Mouse (Mus musculus) MEL (cell line): Measurements from ENCODE around the gene 1700001C19Rik. TPM values are rescaled to one million over a fixed set of nuclear protein-coding genes. Genes with fewer than 3 reads are reported as not detected.

Experiments
- DNase-seq: peaks from one replicate; pipeline ENCODE4 v3.0.0; 2011; ENCODE audit warnings: low read depth, low spot score
- H3K27ac ChIP-seq: 2 replicates; pipeline ENCODE4 v1.5.1; 2012; ENCODE audit warnings: low read depth, mild to moderate bottlenecking, control low read depth, low read length, moderate library complexity; ENCODE audit not compliant: control insufficient read depth
- H3K27me3 ChIP-seq, 2 experiments: fragments of 150-350 bp in 1 of 2; sonication (generic) in 1 of 2; 2 replicates each; pipeline ENCODE4 v1.6.1; 2012; ENCODE audit warnings: low read length in 2 of 2, mild to moderate bottlenecking in 2 of 2, improper control_type of control experiment in 1 of 2, moderate library complexity in 1 of 2; ENCODE audit not compliant: insufficient read depth in 2 of 2, control insufficient read depth in 1 of 2
- H3K36me3 ChIP-seq, 2 experiments: 2 replicates each; pipeline ENCODE4 v1.6.1; 2012 to 2014; ENCODE audit warnings: low read length in 2 of 2, improper control_type of control experiment in 1 of 2, inconsistent platforms in 1 of 2, mild to moderate bottlenecking in 1 of 2; ENCODE audit not compliant: insufficient read depth in 2 of 2, control insufficient read depth in 1 of 2
- H3K4me1 ChIP-seq, 2 experiments: fragments of 150-350 bp in 1 of 2; sonication (generic) in 1 of 2; 2 replicates each; pipeline ENCODE4 v1.6.1; 2012; ENCODE audit warnings: low read length in 2 of 2, improper control_type of control experiment in 1 of 2, mild to moderate bottlenecking in 1 of 2; ENCODE audit not compliant: insufficient read depth in 2 of 2, control insufficient read depth in 1 of 2
- H3K4me3 ChIP-seq, 2 experiments: fragments of 150-350 bp in 1 of 2; sonication (generic) in 1 of 2; 2 replicates each; pipeline ENCODE4 v1.5.1; 2012; ENCODE audit warnings: low read depth in 2 of 2, low read length in 2 of 2, mild to moderate bottlenecking in 2 of 2, moderate library complexity in 2 of 2, control low read depth in 1 of 2, improper control_type of control experiment in 1 of 2; ENCODE audit not compliant: control insufficient read depth in 1 of 2, insufficient read depth in 1 of 2
- H3K79me2 ChIP-seq: 2 replicates; pipeline ENCODE4 v1.6.1; 2012; ENCODE audit warnings: mild to moderate bottlenecking, low read length, moderate library complexity; ENCODE audit not compliant: control insufficient read depth, poor library complexity, insufficient read depth
- H3K9ac ChIP-seq: 2 replicates; pipeline ENCODE4 v1.6.1; 2012; ENCODE audit warnings: low read depth, mild to moderate bottlenecking, control low read depth, low read length, moderate library complexity; ENCODE audit not compliant: control insufficient read depth, poor library complexity, severe bottlenecking
- H3K9me3 ChIP-seq: fragments of 150-350 bp; sonication (generic); replicated peaks from 2 replicates; pipeline ENCODE4 v1.6.1; 2012; ENCODE audit warnings: mild to moderate bottlenecking, low read length, improper control_type of control experiment, moderate library complexity; ENCODE audit not compliant: insufficient read depth
- CHD2 ChIP-seq: IDR thresholded peaks from 2 replicates; pipeline ENCODE4 v1.6.1; 2011; ENCODE audit warnings: low read length, improper control_type of control experiment
- CTCF ChIP-seq, 3 experiments: IDR thresholded peaks in 2 of 3; conservative IDR thresholded peaks in 1 of 3; 2 replicates each; pipeline ENCODE4 v1.5.1; 2011 to 2012; ENCODE audit warnings: low read length in 3 of 3, low read depth in 2 of 3, mild to moderate bottlenecking in 2 of 3, improper control_type of control experiment in 1 of 3, inconsistent platforms in 1 of 3, mixed read lengths in 1 of 3, moderate library complexity in 1 of 3; ENCODE audit not compliant: control insufficient read depth in 1 of 3, insufficient read depth in 1 of 3, poor library complexity in 1 of 3, severe bottlenecking in 1 of 3
- E2F4 ChIP-seq: IDR thresholded peaks from 2 replicates; pipeline ENCODE4 v1.6.1; 2011; ENCODE audit warnings: low read depth, low read length, improper control_type of control experiment, borderline replicate concordance
- EP300 ChIP-seq, 2 experiments: IDR thresholded peaks; 2 replicates each; pipeline ENCODE4 v1.6.1; 2011; ENCODE audit warnings: improper control_type of control experiment in 2 of 2, low read length in 2 of 2, low read depth in 1 of 2, mild to moderate bottlenecking in 1 of 2
- ETS1 ChIP-seq: IDR thresholded peaks from 2 replicates; pipeline ENCODE4 v1.6.1; 2012; ENCODE audit warnings: low read depth, mild to moderate bottlenecking, inconsistent platforms, low read length, improper control_type of control experiment, moderate library complexity
- GABPA ChIP-seq: IDR thresholded peaks from 2 replicates; pipeline ENCODE4 v1.6.1; 2012; ENCODE audit warnings: low read depth, mild to moderate bottlenecking, inconsistent platforms, low read length, improper control_type of control experiment, moderate library complexity
- GATA1 ChIP-seq: IDR thresholded peaks from 2 replicates; pipeline ENCODE4 v1.6.1; 2011; ENCODE audit warnings: low read depth, low read length, improper control_type of control experiment
- HCFC1 ChIP-seq: IDR thresholded peaks from 2 replicates; pipeline ENCODE4 v1.6.1; 2012; ENCODE audit warnings: low read depth, mild to moderate bottlenecking, inconsistent platforms, low read length, improper control_type of control experiment, moderate library complexity
- JUND ChIP-seq: IDR thresholded peaks from 2 replicates; pipeline ENCODE4 v1.6.1; 2011; ENCODE audit warnings: low read depth, mild to moderate bottlenecking, improper control_type of control experiment, low read length
- KAT2A ChIP-seq: conservative IDR thresholded peaks from 2 replicates; pipeline ENCODE4 v1.6.1; 2012; ENCODE audit warnings: low read depth, low read length, improper control_type of control experiment, inconsistent platforms
- MAFK ChIP-seq: IDR thresholded peaks from 2 replicates; pipeline ENCODE4 v1.6.1; 2011; ENCODE audit warnings: low read depth, mild to moderate bottlenecking, low read length, improper control_type of control experiment, borderline replicate concordance
- MAX ChIP-seq: IDR thresholded peaks from 2 replicates; pipeline ENCODE4 v1.6.1; 2011; ENCODE audit warnings: low read length, improper control_type of control experiment
- MEF2A ChIP-seq: IDR thresholded peaks from 2 replicates; pipeline ENCODE4 v1.6.1; 2014; ENCODE audit warnings: low read depth, mild to moderate bottlenecking, inconsistent platforms, low read length, improper control_type of control experiment; ENCODE audit not compliant: poor library complexity, insufficient replicate concordance, severe bottlenecking; ENCODE audit errors: extremely low read depth
- NRF1 ChIP-seq: IDR thresholded peaks from 2 replicates; pipeline ENCODE4 v1.6.1; 2014; ENCODE audit warnings: low read depth, mild to moderate bottlenecking, inconsistent platforms, low read length, improper control_type of control experiment, moderate library complexity; ENCODE audit not compliant: poor library complexity, insufficient read depth, severe bottlenecking
- POLR2A ChIP-seq, 2 experiments: IDR thresholded peaks; 2 replicates each; pipeline ENCODE4 v1.6.1; 2011 to 2012; ENCODE audit warnings: low read length in 2 of 2, mild to moderate bottlenecking in 2 of 2, control low read depth in 1 of 2, improper control_type of control experiment in 1 of 2, low read depth in 1 of 2, moderate library complexity in 1 of 2; ENCODE audit not compliant: control insufficient read depth in 1 of 2, insufficient read depth in 1 of 2, poor library complexity in 1 of 2
- POLR2AphosphoS2 ChIP-seq: IDR thresholded peaks from 2 replicates; pipeline ENCODE4 v1.6.1; 2011; ENCODE audit warnings: low read length, improper control_type of control experiment
- RAD21 ChIP-seq: IDR thresholded peaks from 2 replicates; pipeline ENCODE4 v1.6.1; 2011; ENCODE audit warnings: mild to moderate bottlenecking, low read depth, low read length, improper control_type of control experiment
- RCOR1 ChIP-seq: IDR thresholded peaks from 2 replicates; pipeline ENCODE4 v1.6.1; 2012; ENCODE audit warnings: low read depth, mild to moderate bottlenecking, inconsistent platforms, low read length, improper control_type of control experiment
- SIN3A ChIP-seq: IDR thresholded peaks from 2 replicates; pipeline ENCODE4 v1.6.1; 2012; ENCODE audit warnings: low read length, improper control_type of control experiment, inconsistent platforms
- SMC3 ChIP-seq: IDR thresholded peaks from 2 replicates; pipeline ENCODE4 v1.6.1; 2011; ENCODE audit warnings: low read depth, low read length, improper control_type of control experiment
- TAL1 ChIP-seq: IDR thresholded peaks from 2 replicates; pipeline ENCODE4 v1.6.1; 2012; ENCODE audit warnings: mild to moderate bottlenecking, inconsistent platforms, low read length, moderate library complexity, mixed read lengths
- TBP ChIP-seq: IDR thresholded peaks from 2 replicates; pipeline ENCODE4 v1.8.0; 2011; ENCODE audit warnings: low read depth, low read length, improper control_type of control experiment
- TCF12 ChIP-seq: IDR thresholded peaks from 2 replicates; pipeline ENCODE4 v1.6.1; 2014; ENCODE audit warnings: low read depth, mild to moderate bottlenecking, inconsistent platforms, low read length, improper control_type of control experiment, moderate library complexity
- USF1 ChIP-seq: IDR thresholded peaks from 2 replicates; pipeline ENCODE4 v1.6.1; 2014; ENCODE audit warnings: low read depth, mild to moderate bottlenecking, inconsistent platforms, low read length, improper control_type of control experiment, moderate library complexity
- ZKSCAN1 ChIP-seq: IDR thresholded peaks from 2 replicates; pipeline ENCODE4 v1.6.1; 2012; ENCODE audit warnings: low read depth, mild to moderate bottlenecking, inconsistent platforms, low read length, improper control_type of control experiment, moderate library complexity
- ZNF384 ChIP-seq: IDR thresholded peaks from 2 replicates; pipeline ENCODE4 v1.6.1; 2012; ENCODE audit warnings: low read depth, mild to moderate bottlenecking, inconsistent platforms, low read length, improper control_type of control experiment
- polyA plus RNA-seq, 2 experiments: library from polyadenylated mRNA; stranded (reverse) in 1 of 2; unstranded in 1 of 2; fragments of >175 nt in 1 of 2; fragments of >200 nt in 1 of 2; gene quantifications; 2 replicates each; pipeline versions ENCODE4 v1.2.1 to v1.2.4; 2012; ENCODE audit warnings: low replicate concordance in 2 of 2, low read depth in 1 of 2; ENCODE audit not compliant: insufficient read length in 2 of 2, insufficient read depth in 1 of 2, missing spikeins in 1 of 2
- total RNA-seq: library from RNA; depleted of rRNA; stranded (reverse); fragments of 300-350 nt; gene quantifications from 2 replicates; pipeline ENCODE4 v1.2.3, GENCODE M21; 2012

1700001C19Rik gene
- total and polyA plus RNA-seq, 3 experiments, result not detected

DNA sequence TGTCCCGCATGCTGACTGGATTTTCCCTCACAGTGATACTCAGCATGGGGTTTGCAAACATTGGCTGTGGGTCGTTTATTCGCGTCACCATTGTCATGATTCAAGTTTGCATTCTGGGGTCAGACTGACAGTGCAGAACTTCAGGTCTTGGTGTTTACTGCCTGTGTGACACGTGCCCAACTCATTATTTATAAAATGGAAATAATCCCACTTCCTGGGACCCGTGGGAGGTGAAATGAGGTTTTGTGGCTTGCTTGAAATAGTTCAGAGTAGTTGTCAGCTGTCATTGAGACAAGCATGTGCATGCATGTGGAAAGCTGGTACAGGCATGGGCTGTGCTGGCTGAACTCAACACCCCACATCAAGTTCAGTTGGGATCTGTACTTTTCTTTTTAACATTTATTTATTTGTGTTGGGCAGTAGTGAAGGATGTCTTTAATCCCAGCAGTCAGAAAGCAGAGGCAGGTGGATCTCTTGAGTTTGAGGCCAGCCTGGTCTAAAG, 60.3 kb downstream of the 1700001C19Rik start:
- H3K4me3 ChIP-seq, result no peak overlapping the region
- no peak for DNase-seq
- H3K9ac ChIP-seq, result no peak overlapping the region
- H3K79me2 ChIP-seq, result peaks cover 2% of the 10 kb centered on the region; the same call in 1 of the 2 replicates
- no peaks in the 10 kb centered on the region for H3K9me3 ChIP-seq
- TF ChIP-seq SIN3A (no peak), POLR2A (IDR thresholded peaks at IDR 0.05; ENCODE audit: control insufficient read depth in 1 of 2, insufficient read depth in 1 of 2, low read depth in 1 of 2, low read length in 2 of 2, poor library complexity in 1 of 2) (peak in 1 of 2 experiments; percentile 33; a peak in 1 of 4 replicates)
- TF ChIP-seq, all 39 proteins: peak for 1
- Histone ChIP-seq H3K27me3 (no peaks in the 10 kb centered on the region), H3K4me1 (no peaks in the 10 kb centered on the region), H3K27ac (no peak overlapping the region), H3K36me3 (peaks cover 0 to 8% of the 10 kb centered on the region in 2 experiments; a peak in 1 of 4 replicates)

GRCm38 (mm10) chr17:47373991-47374390, 63.2 kb downstream of the 1700001C19Rik start:
- Histone ChIP-seq H3K9ac (no peak overlapping the region), H3K9me3 (no peaks in the 10 kb centered on the region), H3K27ac (no peak overlapping the region), H3K79me2 (peaks cover 9% of the 10 kb centered on the region), H3K4me3 (no peak overlapping the region), H3K4me1 (peaks cover 0 to 13% of the 10 kb centered on the region in 2 experiments; a peak in 1 of 4 replicates), H3K27me3 (no peaks in the 10 kb centered on the region), H3K36me3 (peaks cover 8 to 10% of the 10 kb centered on the region in 2 experiments; a peak in 3 of 4 replicates)
- no peak for TF ChIP-seq TAL1
- DNase-seq, result no peak

DNA sequence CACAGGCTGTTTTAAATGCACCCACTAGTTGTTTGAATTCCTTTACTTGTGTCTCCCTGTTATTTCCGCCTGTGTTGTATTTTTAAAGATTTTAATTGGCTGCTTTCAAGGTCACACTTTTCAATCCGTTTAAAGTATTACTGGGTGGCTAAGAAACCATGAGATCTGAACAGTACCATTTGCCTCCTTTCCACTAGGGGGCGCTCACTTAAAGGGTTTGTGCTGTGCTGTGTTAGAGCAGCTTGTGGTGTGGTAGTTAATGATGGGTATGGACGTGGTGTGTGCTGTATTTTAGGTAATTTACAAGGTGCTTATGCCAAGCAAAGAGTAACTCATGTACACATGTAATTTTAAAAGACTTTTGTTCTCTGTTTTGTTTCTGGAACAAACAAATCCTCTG, 65.7 kb downstream of the 1700001C19Rik start:
- H3K4me1 ChIP-seq, result peaks cover 0 to 15% of the 10 kb centered on the region in 2 experiments; a peak in 1 of 4 replicates
- H3K27me3 ChIP-seq, result no peaks in the 10 kb centered on the region
- H3K27ac ChIP-seq, result no peak overlapping the region
- H3K4me3 ChIP-seq, result no peak overlapping the region
- peaks cover 8 to 14% of the 10 kb centered on the region in 2 experiments; a peak in 3 of 4 replicates for H3K36me3 ChIP-seq
- H3K9me3 ChIP-seq, result no peaks in the 10 kb centered on the region
- peak; percentile 90 for DNase-seq
- peak overlapping the region; percentile 4; the same call in 1 of the 2 replicates for H3K9ac ChIP-seq
- H3K79me2 ChIP-seq, result peaks cover 11% of the 10 kb centered on the region
- no peak for TF ChIP-seq KAT2A
- no peak for TF ChIP-seq GATA1
- no peak for TF ChIP-seq TAL1
- TF ChIP-seq EP300 (IDR thresholded peaks at IDR 0.05; ENCODE audit: low read depth in 1 of 2, low read length in 2 of 2), result no peak
- TF ChIP-seq TCF12, result no peak
- no peak for TF ChIP-seq GABPA
- no peak for TF ChIP-seq POLR2A (IDR thresholded peaks at IDR 0.05; ENCODE audit: control insufficient read depth in 1 of 2, insufficient read depth in 1 of 2, low read depth in 1 of 2, low read length in 2 of 2, poor library complexity in 1 of 2)
- TF ChIP-seq CTCF (IDR thresholded peaks at IDR 0.05 in 2 of 3, conservative IDR thresholded peaks at IDR 0.05 in 1 of 3; ENCODE audit: control insufficient read depth in 1 of 3, insufficient read depth in 1 of 3, low read depth in 2 of 3, low read length in 3 of 3, poor library complexity in 1 of 3, severe bottlenecking in 1 of 3), result peak; percentile 74 to 89 (median 89)
- TF ChIP-seq E2F4, result no peak
- peak; percentile 52 for TF ChIP-seq RAD21
- peak; percentile 49 for TF ChIP-seq SMC3
- no peak for TF ChIP-seq USF1
- no peak for TF ChIP-seq ZNF384
- peak; percentile 71 for TF ChIP-seq HCFC1
- no peak for TF ChIP-seq MEF2A
- TF ChIP-seq ZKSCAN1, result no peak
- TF ChIP-seq RCOR1, result no peak
- TF ChIP-seq TBP, result peak; percentile 41; the same call in 1 of the 2 replicates
- TF ChIP-seq JUND, result no peak
- no peak for TF ChIP-seq MAX
- no peak for TF ChIP-seq CHD2
- TF ChIP-seq ETS1, result no peak
- no peak for TF ChIP-seq POLR2AphosphoS2
- TF ChIP-seq MAFK, result no peak
- TF ChIP-seq NRF1, result no peak
